Mouse (Mus musculus) frontal cortex, postnatal 25 days (tissue): ENCODE results near the gene Gm14781.
"Not testable (repeated sequence)": the region's sequence is repeated elsewhere in the genome, so short reads cannot be mapped to it uniquely, and the experiment has no call there.

Experiments
- DNase-seq, 2 experiments: peaks; one replicate each; pipeline ENCODE4 v3.0.0; 2022; ENCODE audit warnings: low spot score in 2 of 2

Gm14781 gene

DNA sequence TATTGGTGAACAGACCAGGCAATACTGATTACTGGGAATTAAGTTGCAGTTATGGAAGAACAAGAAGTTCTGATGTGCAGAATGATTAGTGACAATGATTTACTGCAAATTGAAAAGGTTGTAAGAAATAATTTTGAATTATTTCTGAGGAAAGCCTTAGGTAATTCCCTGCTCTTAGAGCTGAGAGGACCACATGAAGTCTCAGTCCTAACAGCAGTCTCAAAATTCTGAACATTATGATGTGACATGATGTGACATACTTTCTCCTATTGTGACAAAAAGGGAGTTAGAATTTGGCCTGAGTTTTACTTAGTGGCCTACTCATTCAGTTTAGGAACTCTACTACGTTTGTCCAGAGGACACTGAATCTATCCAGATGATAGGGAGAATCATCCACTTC lies at the start of gene Gm14781:
Gene Gm14781, plus strand, starts transcription at position 301 of the 400 bp plus-strand sequence.
- DNase-seq, result not testable (repeated sequence)

- not testable (repeated sequence) for DNase-seq
These were observed 23.1 kb downstream of the Gm14781 start for GRCm38 (mm10) chrX:91654964-91655575.
